Mouse (Mus musculus) liver, embryonic 14.5 days (tissue): ENCODE data around the gene H2-DMa.

Experiments used
- CTCF ChIP-seq: IDR thresholded peaks from 2 replicates; pipeline ENCODE4 v1.5.1; 2016; ENCODE audit warnings: antibody characterized with exemption, low read depth, control low read depth
- EP300 ChIP-seq: IDR thresholded peaks from 2 replicates; pipeline ENCODE4 v1.6.1; 2016; ENCODE audit warnings: antibody characterized with exemption, low read depth

DNA sequence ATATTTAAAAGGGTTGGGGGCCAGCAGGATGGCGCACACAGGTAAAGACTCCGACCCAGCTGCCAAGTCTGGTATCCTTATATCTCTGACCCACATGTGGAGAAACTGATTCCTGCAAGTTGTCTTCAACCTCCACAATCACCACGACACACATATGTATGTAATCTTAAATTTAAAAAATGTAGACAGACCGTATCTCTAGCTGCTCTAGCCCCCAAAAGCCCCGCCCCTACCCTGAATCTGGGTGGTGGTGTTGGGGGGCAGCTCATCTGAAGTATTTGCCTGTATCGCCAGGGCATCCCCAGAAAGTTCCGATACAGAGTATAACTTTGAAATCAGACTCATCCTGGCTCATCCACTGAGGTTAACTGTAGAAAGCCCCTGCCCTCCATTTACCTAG is 12.8 kb upstream of the H2-DMa start:
- TF ChIP-seq EP300 = no peak
- TF ChIP-seq CTCF = no peak
